8 mouse cellular contexts compared by ENCODE assay signal in genomic region chr14:31829761-31830562, GRCm38 (mm10). TPM values are rescaled to one million over a fixed set of nuclear protein-coding genes. Genes with fewer than 3 reads are reported as not detected.
DNase-seq lines count a peak whose midpoint lies in the region; ATAC-seq lines count a peak whose summit lies in the region.

No protein-coding gene starts in this region.

- intact Hi-C loops in left cerebral cortex, postnatal 14 days (cut with DNase I) = loop anchor here (5.0 kb wide), 1 partner anchor 102 kb away; no protein-coding TSS in a partner anchor

- peak; percentile 72 for DNase-seq in T-cell, adult 2 months (ENCODE audit: low spot score)
- DNase-seq in cerebellum, postnatal 36 days = peak; percentile 56 to 64
- peak; percentile 34 for DNase-seq in gastrocnemius, adult 18-20 months (ENCODE audit: low spot score)
- DNase-seq in left cerebral cortex, postnatal 14 days (ENCODE audit: low spot score in 2 of 2) = peak; percentile 48 to 55
- DNase-seq in right cerebral cortex, postnatal 14 days = peak; percentile 57
- peak; percentile 57 for DNase-seq in urinary bladder, postnatal 25 days (ENCODE audit: low spot score)

- ATAC-seq in inflammation-experienced regulatory T-cells, adult 6 months = peak; percentile 56
- ATAC-seq in megakaryocyte progenitor cell, adult 5-6 weeks (replicated peaks; ENCODE audit: poor library complexity) = peak; percentile 15

RNA-seq across cellular contexts. Expression of gene Ankrd28, which starts 0.5 kb away (rescaled TPM):
- 10 to 100 TPM; 44.7 to 55.8 TPM for total RNA-seq in gastrocnemius, adult 18-20 months (2021)
- 10 to 100 TPM in 2 of 3 experiments, 1 to 10 TPM in 1; 9.5 to 11.0 (median 10.0) TPM for polyA plus RNA-seq in inflammation-experienced regulatory T-cells, adult 6 months (2017; shearing (Covaris generic))
- total RNA-seq in left cerebral cortex, postnatal 14 days (2021) = 10 to 100 TPM; 46.8 to 54.8 TPM
- 131 and 140 TPM in 2 replicates for total RNA-seq in megakaryocyte progenitor cell, adult 5-6 weeks (2015)
- total RNA-seq in megakaryocyte progenitor cell, adult 5-6 weeks (2017) = 186 and 238 TPM in 2 replicates

Comparison
In these comparisons a context has a peak if more than half of its experiments do, and no peak if none do; other contexts are left out.
1. Peak in every context shown above with its lines: DNase-seq and ATAC-seq.